27 mouse cellular contexts compared by ENCODE assay signal in the genomic region with DNA sequence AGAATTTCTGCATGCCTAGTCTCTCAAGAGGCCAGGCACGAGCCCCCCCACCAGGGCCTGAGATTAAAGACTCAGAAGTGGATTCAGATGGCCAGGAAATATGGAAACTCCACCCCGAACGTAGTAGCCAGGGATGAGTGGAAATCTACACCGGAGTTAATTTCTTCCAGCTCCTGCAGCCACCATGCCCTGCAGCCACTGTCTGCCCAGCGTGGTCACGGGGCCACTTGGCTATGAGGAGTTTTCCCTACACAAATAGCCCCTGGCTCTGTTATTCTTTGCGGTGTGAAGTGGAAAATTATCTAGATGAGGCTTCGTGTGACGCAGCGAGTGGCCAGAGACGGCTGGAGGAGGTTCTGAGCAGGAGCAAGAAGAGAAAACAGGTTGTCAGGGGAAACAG.
DNase-seq lines count a peak whose midpoint lies in the region; ATAC-seq lines count a peak whose summit lies in the region.
"Had no signal": no experiment of that assay in that cellular context is flagged by ENCODE, and none has a peak within 500 bp of the region (broad histone marks: within the 10 kb centered on the region; RNA-seq: fewer than 3 reads in every experiment).

No protein-coding gene starts in this region.

- no peak overlapping the region for H3K9ac ChIP-seq in forebrain, embryonic 15.5 days (replicated peaks)
- no peak overlapping the region for H3K9ac ChIP-seq in hindbrain, embryonic 13.5 days
- no peak overlapping the region for H3K9ac ChIP-seq in embryonic facial prominence, embryonic 14.5 days (ENCODE audit: low read depth, low read length)
- H3K9ac ChIP-seq: forebrain, embryonic 13.5 days; heart, embryonic 13.5 days; intestine, embryonic 15.5 days; liver, embryonic 14.5 days; lung, embryonic 14.5 days; stomach, embryonic 15.5 days had no signal

- peaks cover 4% of the 10 kb centered on the region; the same call in 1 of the 2 replicates for H3K27me3 ChIP-seq in forebrain, embryonic 10.5 days (ENCODE audit: poor library complexity, severe bottlenecking)
- H3K27me3 ChIP-seq in forebrain, embryonic 15.5 days, result no peaks in the 10 kb centered on the region
- no peaks in the 10 kb centered on the region for H3K27me3 ChIP-seq in hindbrain, embryonic 10.5 days (ENCODE audit: insufficient read depth, poor library complexity, severe bottlenecking)
- no peaks in the 10 kb centered on the region for H3K27me3 ChIP-seq in hindbrain, embryonic 13.5 days
- no peaks in the 10 kb centered on the region for H3K27me3 ChIP-seq in embryonic facial prominence, embryonic 14.5 days (replicated peaks; ENCODE audit: control insufficient read depth, insufficient read depth, low read length)
- H3K27me3 ChIP-seq: forebrain, embryonic 13.5 days; heart, embryonic 13.5 days; intestine, embryonic 15.5 days; stomach, embryonic 15.5 days had no signal

- peaks cover 30% of the 10 kb centered on the region for H3K4me1 ChIP-seq in forebrain, embryonic 10.5 days
- no peaks in the 10 kb centered on the region for H3K4me1 ChIP-seq in forebrain, embryonic 15.5 days
- no peaks in the 10 kb centered on the region; the same call in 1 of the 2 replicates for H3K4me1 ChIP-seq in hindbrain, embryonic 10.5 days (replicated peaks)
- H3K4me1 ChIP-seq in hindbrain, embryonic 13.5 days (replicated peaks), result no peaks in the 10 kb centered on the region
- peaks cover 12% of the 10 kb centered on the region for H3K4me1 ChIP-seq in embryonic facial prominence, embryonic 14.5 days (ENCODE audit: control insufficient read depth, insufficient read depth, low read length)
- H3K4me1 ChIP-seq: heart, embryonic 13.5 days; intestine, embryonic 15.5 days had no signal

- no peaks in the 10 kb centered on the region for H3K36me3 ChIP-seq in forebrain, embryonic 10.5 days (replicated peaks)
- no peaks in the 10 kb centered on the region for H3K36me3 ChIP-seq in forebrain, embryonic 15.5 days
- H3K36me3 ChIP-seq in hindbrain, embryonic 10.5 days, result no peaks in the 10 kb centered on the region
- H3K36me3 ChIP-seq in hindbrain, embryonic 13.5 days, result no peaks in the 10 kb centered on the region
- H3K36me3 ChIP-seq in embryonic facial prominence, embryonic 14.5 days (ENCODE audit: control insufficient read depth, insufficient read depth, low read length), result no peaks in the 10 kb centered on the region
- H3K36me3 ChIP-seq: heart, embryonic 13.5 days; intestine, embryonic 15.5 days; stomach, embryonic 15.5 days had no signal

- H3K4me3 ChIP-seq in forebrain, embryonic 10.5 days, result no peak overlapping the region
- H3K4me3 ChIP-seq in forebrain, embryonic 15.5 days, result no peak overlapping the region
- H3K4me3 ChIP-seq in hindbrain, embryonic 10.5 days, result no peak overlapping the region
- H3K4me3 ChIP-seq in hindbrain, embryonic 13.5 days, result no peak overlapping the region
- H3K4me3 ChIP-seq in embryonic facial prominence, embryonic 14.5 days (ENCODE audit: low read depth, low read length), result no peak overlapping the region
- H3K4me3 ChIP-seq: erythroblast, embryonic 14.5 days; forebrain, embryonic 13.5 days; heart, embryonic 13.5 days; intestine, embryonic 15.5 days; stomach, embryonic 15.5 days had no signal

- no peak for ATAC-seq in forebrain, embryonic 15.5 days (replicated peaks)
- ATAC-seq in hindbrain, embryonic 13.5 days (ENCODE audit: low FRiP score), result no peak
- no peak for ATAC-seq in embryonic facial prominence, embryonic 14.5 days (ENCODE audit: low read depth)
- no peak for ATAC-seq in erythroblast, adult 5-6 weeks (replicated peaks; ENCODE audit: low FRiP score, poor library complexity, severe bottlenecking)
- ATAC-seq: CD4-positive, CD25-positive, alpha-beta regulatory T cell, adult 4 months; forebrain, embryonic 13.5 days; hindbrain, postnatal 0 days; intestine, embryonic 15.5 days had no signal

- H3K9me3 ChIP-seq in forebrain, embryonic 10.5 days, result peaks cover 6% of the 10 kb centered on the region; the same call in 1 of the 2 replicates
- 0 out of 2 replicates have a peak, but pooled peaks cover 4% of the 10 kb centered on the region for H3K9me3 ChIP-seq in forebrain, embryonic 15.5 days
- H3K9me3 ChIP-seq in hindbrain, embryonic 10.5 days, result peaks cover 5% of the 10 kb centered on the region; the same call in 1 of the 2 replicates
- peaks cover 5% of the 10 kb centered on the region; the same call in 1 of the 2 replicates for H3K9me3 ChIP-seq in hindbrain, embryonic 13.5 days
- H3K9me3 ChIP-seq in embryonic facial prominence, embryonic 14.5 days (ENCODE audit: control insufficient read depth, low read length), result peaks cover 7% of the 10 kb centered on the region
- H3K9me3 ChIP-seq: forebrain, embryonic 13.5 days; intestine, embryonic 15.5 days; stomach, embryonic 15.5 days had no signal

- DNase-seq in forebrain, embryonic 10.5 days (ENCODE audit: extremely low spot score, low spot score), result peak; percentile 38
- peak; percentile 21 for DNase-seq in hindbrain, embryonic 10.5 days (ENCODE audit: low spot score)
- peak; percentile 43 for DNase-seq in embryonic facial prominence, embryonic 14.5 days (ENCODE audit: low spot score)
- no peak for DNase-seq in kidney, postnatal 14 days
- DNase-seq in cerebellum, adult 9-10 months, result no peak
- DNase-seq: adrenal gland, postnatal 36 days; cerebellum, adult 2 months; cerebellum, postnatal 25 days; kidney, adult 2 months; kidney, postnatal 4 days; layer of hippocampus, postnatal 36 days; left cerebral cortex, postnatal 4 days; liver; lung, embryonic 14.5 days; lung, postnatal 14 days; midbrain, embryonic 14.5 days had no signal

- 63% methylated on average over 11 of the region's 11 CpGs for WGBS in forebrain, embryonic 10.5 days
- 80% methylated on average over 11 of the region's 11 CpGs for whole genome bisulfite sequencing in forebrain, embryonic 15.5 days
- 63% methylated on average over 11 of the region's 11 CpGs for WGBS in hindbrain, embryonic 10.5 days
- 79% methylated on average over 11 of the region's 11 CpGs for WGBS in hindbrain, embryonic 13.5 days
- WGBS in embryonic facial prominence, embryonic 14.5 days, result 21% methylated on average over 11 of the region's 11 CpGs

- H3K27ac ChIP-seq in forebrain, embryonic 10.5 days, result peak overlapping the region; percentile 53; the same call in 1 of the 2 replicates
- H3K27ac ChIP-seq in forebrain, embryonic 15.5 days (replicated peaks), result no peak overlapping the region
- no peak overlapping the region for H3K27ac ChIP-seq in hindbrain, embryonic 10.5 days
- no peak overlapping the region for H3K27ac ChIP-seq in hindbrain, embryonic 13.5 days
- no peak overlapping the region for H3K27ac ChIP-seq in embryonic facial prominence, embryonic 14.5 days (replicated peaks; ENCODE audit: low read depth, low read length)
- H3K27ac ChIP-seq: forebrain, embryonic 13.5 days; heart, embryonic 13.5 days; hindbrain, postnatal 0 days; intestine, embryonic 15.5 days; liver, embryonic 14.5 days; stomach, embryonic 15.5 days had no signal

- no peak overlapping the region for H3K4me2 ChIP-seq in forebrain, embryonic 15.5 days (replicated peaks)
- H3K4me2 ChIP-seq in hindbrain, embryonic 13.5 days, result no peak overlapping the region
- H3K4me2 ChIP-seq in embryonic facial prominence, embryonic 14.5 days (ENCODE audit: low read depth, low read length), result no peak overlapping the region
- H3K4me2 ChIP-seq: forebrain, embryonic 13.5 days; heart, embryonic 13.5 days; intestine, embryonic 15.5 days; lung, embryonic 14.5 days; stomach, embryonic 15.5 days had no signal

Comparison
In these comparisons a context has a peak if more than half of its experiments do, and no peak if none do; other contexts are left out.
1. DNase-seq: peak in forebrain, embryonic 10.5 days (single experiment), hindbrain, embryonic 10.5 days (single experiment) and embryonic facial prominence, embryonic 14.5 days (single experiment); none in kidney, postnatal 14 days (single experiment) and cerebellum, adult 9-10 months (single experiment).